Mouse (Mus musculus): Measurements from ENCODE around the gene Fastkd5. TPM values are rescaled to one million over a fixed set of nuclear protein-coding genes. Genes with fewer than 3 reads are reported as not detected.
"Not testable (repeated sequence)": the region's sequence is repeated elsewhere in the genome, so short reads cannot be mapped to it uniquely, and the experiment has no call there.

The Fastkd5 gene
- 1 to 10 TPM; 8.8 to 9.5 TPM for total RNA-seq (2021)

DNA sequence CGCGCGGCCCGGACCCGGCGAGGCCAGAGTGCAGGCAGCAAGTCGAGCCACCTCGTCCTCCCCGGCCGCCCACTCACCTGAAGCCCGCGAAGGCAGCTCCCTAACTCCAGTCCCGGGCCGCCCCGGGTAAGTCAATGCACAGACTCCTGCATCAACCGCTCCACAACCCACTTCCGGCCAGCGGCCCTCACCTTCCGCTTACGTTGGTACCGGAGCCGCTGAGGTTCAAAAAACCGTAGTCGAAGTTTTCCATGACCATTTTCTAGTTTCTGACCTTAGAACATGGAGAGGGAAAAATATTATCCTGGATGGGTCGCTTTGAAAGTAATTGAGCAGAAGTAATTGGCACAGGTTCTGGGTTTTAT is at the start of gene Fastkd5, which contains the start of gene Ubox5:
Gene Fastkd5 (minus strand): TSS at position 189 of the 365 bp plus-strand sequence.
Gene Ubox5 (minus strand): TSS at position 200 of the 365 bp plus-strand sequence.
- intact Hi-C loops (cut with DNase I) = no loop called here
- DNase-seq = peak; percentile 95 to 97

DNA sequence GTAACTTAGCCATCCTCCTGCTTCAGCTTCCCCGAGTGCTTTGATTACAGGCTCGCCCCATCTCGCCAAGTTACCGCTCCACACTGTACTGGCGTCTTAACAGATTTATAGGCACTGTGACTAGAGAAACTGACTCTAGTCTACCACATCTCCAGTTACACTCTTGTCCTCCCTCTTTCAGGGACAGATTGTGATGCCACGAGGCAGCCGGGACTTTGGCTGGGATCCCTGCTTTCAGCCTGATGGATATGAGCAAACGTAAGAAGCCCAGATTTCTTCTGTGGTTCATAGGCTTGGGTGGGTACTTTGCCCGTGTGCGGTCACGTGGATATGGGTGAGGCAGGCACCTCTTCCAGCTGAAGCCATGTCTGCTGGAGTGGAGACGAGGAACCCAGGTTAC is 49.3 kb upstream of the Fastkd5 start:
- intact Hi-C loops (cut with DNase I) = no loop called here
- DNase-seq = no peak

- no peak for DNase-seq
- intact Hi-C loops (cut with DNase I) = no loop called here
These were observed 47.4 kb upstream of the Fastkd5 start for GRCm38 (mm10) chr2:130677211-130677610.

- DNase-seq = peak; percentile 90
- intact Hi-C loops (cut with DNase I) = no loop called here
These were observed 37.7 kb upstream of the Fastkd5 start, which contains the start of gene Itpa for GRCm38 (mm10) chr2:130667559-130667958. TSS of gene Itpa (plus strand) at chr2:130667610.

DNA sequence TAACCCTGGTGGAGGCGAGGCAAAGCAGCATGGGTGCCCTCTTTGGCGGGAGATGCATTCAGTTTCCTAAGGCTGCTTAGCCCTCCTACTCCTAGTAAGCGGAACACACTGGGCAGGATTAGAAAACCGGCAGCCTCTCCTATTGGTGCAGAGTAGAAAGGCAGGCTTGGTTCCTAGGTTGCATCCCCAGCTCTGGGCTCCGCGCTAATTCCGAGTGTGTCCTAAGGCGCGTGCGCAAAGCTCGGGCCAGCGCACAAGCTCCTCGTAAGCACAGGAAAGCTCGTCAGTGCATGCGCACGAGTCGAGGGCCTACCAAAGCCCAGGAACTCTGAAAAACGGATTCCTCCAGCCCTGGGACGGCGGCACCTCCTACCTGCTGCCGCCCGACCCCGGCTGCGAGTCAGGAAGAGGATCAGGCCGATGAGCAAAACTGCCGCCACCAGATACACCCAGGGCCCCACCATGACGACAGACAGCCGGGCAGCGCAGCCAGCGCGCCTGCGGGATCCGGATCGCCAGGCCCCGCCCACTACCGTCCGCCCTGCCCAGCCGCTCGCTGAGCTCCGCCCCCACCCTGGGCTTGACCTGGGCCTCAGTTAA is 34.4 kb upstream of the Fastkd5 start, which contains the start of gene Ddrgk1:
Gene Ddrgk1 (minus strand): TSS at position 558 of the 600 bp plus-strand sequence.
- intact Hi-C loops (cut with DNase I) = no loop called here
- peak; percentile 94 to 95 for DNase-seq

GRCm38 (mm10) chr2:130663342-130663741 is 33.5 kb upstream of the Fastkd5 start:
- intact Hi-C loops (cut with DNase I) = no loop called here
- DNase-seq = no peak

GRCm38 (mm10) chr2:130658530-130658929 is 28.7 kb upstream of the Fastkd5 start:
- no peak for DNase-seq
- intact Hi-C loops (cut with DNase I) = no loop called here

GRCm38 (mm10) chr2:130657541-130657940 is 27.7 kb upstream of the Fastkd5 start:
- intact Hi-C loops (cut with DNase I) = no loop called here
- no peak for DNase-seq

DNA sequence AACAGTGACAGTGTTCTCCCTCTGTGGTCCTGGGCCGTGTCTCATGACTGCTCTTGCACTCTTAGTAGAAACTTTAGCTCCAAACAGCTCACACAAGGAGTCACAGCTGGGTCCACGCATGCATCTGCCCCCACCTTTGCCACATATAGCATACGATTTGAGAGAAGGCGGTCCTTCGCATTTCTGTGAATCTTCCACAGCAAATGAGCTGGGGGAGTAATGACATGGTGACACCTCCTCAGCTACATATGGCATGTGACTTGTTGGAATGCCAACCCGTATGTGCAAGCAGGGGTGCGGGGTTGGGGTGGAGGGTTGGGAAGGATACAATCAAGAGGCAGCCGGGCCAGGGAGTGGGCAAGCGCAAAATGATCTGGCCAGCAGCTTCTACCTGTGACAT is 26.7 kb upstream of the Fastkd5 start:
- intact Hi-C loops (cut with DNase I) = no loop called here
- no peak for DNase-seq

DNA sequence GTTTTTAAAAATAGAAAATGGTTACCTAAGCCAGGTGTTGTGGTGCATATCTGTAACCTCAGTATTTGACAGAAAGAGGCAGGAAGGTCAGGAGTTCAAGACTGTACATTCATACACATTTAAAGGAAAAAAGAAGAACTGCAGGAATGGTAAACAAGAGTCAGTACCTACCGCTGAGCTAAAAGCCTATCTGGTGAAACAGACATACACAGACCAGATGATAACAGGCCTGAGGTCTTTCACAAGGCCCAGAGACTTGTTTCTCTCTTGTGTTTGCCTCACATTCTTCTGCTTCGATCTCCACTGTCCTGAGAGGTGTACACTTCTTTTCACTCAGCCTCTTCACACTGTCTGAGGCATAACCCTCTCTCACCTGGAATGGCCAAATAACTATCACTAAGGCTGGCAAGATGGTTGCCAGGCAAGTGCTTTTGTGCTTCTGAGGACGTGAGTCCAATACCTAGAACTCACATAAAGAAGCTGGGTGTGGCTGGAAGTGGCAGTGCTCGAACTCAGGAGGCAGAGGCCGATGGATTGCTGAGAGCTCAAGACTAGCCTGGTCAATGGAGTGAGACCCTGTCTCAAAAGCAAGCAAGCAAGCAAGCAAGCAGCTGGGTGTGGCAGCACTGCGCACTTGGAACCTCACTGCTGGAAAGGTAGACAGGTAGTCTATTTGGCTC is 26.0 kb upstream of the Fastkd5 start:
- intact Hi-C loops (cut with DNase I) = no loop called here
- DNase-seq = no peak

GRCm38 (mm10) chr2:130653760-130654159 is 23.9 kb upstream of the Fastkd5 start:
- no peak for DNase-seq
- intact Hi-C loops (cut with DNase I) = no loop called here

GRCm38 (mm10) chr2:130653303-130653702 is 23.5 kb upstream of the Fastkd5 start:
- no peak for DNase-seq
- intact Hi-C loops (cut with DNase I) = no loop called here

DNA sequence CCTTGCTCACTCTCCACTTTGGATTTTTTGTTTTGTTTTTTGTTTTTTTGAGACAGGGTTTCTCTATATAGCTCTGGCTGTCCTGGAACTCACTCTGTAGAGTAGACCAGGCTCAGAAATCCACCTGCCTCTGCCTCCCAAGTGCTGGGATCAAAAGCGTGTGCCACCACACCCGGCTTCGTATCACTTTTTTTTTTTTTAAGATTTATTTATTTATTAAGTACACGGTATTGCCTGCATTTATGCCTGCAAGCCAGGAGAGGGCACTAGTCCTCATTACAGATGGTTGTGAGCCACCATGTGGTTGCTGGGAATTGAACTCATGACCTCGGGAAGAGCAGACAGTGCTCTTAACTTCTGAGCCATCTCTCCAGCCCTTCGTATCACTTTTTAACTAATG is 19.2 kb upstream of the Fastkd5 start:
- intact Hi-C loops (cut with DNase I); DNase-seq: not testable (repeated sequence)

DNA sequence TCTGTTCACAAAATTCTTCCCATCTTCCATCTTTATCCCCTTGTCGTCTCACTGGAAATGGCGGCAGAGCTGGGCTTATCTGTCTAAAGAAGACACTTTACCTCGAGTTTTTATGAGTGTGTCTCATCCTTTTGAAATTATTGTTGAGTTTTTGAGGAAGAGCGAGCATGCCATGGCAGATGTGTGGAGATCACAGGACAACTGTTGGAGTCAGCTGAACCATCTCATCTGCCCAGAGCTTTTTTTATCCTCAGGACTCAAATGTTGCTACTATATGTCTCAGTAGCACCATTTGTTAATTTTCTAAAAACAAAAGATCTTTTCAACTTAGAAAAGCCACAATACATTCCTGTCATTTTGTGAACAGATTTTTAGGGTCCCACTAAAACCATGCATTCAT is 15.4 kb upstream of the Fastkd5 start:
- intact Hi-C loops (cut with DNase I) = no loop called here
- DNase-seq = no peak

DNA sequence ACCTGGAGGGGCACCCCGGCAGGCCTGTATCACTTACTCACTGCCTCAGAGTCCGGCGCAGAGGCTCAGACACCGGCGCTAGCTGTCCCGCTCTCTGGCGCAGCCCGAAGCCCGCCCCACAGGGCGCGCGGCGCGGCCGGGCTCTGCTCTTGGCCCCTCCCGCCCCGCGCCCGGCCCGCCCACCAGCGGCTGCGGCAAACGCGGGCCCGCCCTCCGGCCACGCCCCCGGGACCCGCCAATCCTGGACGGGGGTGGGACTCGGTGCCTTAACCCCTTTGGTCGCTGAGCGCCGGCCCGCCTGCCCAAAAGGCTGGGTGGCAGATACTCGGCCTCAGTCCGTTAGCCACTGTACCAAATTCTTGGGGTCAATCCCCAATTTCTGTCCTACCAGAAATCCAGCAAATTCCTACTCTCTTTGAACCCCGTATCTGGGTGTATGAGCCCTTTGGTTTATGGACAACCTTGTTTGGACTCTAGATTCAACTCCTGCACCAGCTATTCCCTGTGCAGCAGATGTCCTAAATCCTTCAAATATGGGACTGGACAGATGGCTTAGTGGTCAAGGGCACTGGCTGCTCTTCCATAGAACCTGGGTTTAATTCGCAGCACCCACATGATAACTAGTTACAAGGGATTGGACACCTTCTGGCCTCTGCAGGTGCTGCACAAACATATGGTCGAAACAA is 13.0 kb upstream of the Fastkd5 start, which contains the start of gene Lzts3:
Gene Lzts3 (minus strand): TSS at position 120 of the 686 bp plus-strand sequence.
- intact Hi-C loops (cut with DNase I) = no loop called here
- peak; percentile 94 to 95 for DNase-seq

- no peak for DNase-seq
- intact Hi-C loops (cut with DNase I) = no loop called here
These were observed 12.4 kb upstream of the Fastkd5 start for GRCm38 (mm10) chr2:130642197-130642660.

DNA sequence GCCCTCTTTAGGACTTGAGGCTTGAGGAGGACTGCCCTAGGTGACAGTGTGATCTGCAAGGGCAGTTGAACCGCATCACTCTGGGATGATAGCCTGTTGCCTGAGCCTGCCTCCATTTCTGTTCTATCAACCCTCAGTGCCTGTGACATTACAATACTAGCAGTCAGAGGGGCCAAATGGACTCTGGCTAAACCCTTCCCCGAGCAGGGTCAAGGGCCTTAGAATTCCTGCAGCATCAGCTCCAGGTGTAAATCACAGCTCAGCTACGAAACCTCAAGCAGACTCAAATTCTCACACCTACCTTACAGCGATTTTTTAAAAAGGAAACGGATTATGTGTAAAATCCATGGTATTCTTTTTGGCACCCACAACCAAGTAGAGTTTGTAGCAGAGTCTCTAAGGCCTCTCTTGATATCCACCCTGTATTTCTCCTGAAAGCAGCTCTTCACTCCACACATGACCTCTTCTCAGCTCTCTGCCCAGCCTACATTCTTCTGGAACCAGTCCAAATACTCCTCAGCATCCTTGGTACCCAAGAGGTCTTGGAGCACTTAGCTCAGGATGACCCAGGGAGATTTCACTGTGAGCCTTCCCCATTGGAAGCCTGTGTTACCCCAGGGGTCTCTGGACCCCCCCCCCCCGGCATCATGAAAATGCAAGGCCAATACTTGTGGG is 11.7 kb upstream of the Fastkd5 start:
- no peak for DNase-seq
- intact Hi-C loops (cut with DNase I) = no loop called here

DNA sequence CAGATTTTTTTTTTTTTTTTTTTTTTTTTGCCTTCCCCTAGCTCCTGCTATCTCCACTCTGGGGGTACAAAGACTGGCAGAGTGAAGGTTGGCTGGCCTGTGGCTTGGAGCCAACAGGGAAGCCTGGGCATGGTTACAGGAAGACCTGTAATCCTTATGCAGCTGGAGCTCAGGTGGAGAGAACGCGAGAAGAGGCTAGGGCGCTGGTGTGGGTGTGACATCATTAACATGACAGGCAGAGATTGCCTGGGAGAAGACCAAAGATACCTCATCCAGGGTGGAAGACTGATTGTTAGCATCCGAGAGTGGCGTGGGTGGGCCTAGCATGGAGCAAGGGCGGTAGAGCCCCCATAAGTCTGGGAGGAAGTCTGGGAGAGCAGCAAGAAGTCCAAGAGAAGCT is 9.4 kb upstream of the Fastkd5 start:
- DNase-seq = no peak
- intact Hi-C loops (cut with DNase I) = no loop called here

GRCm38 (mm10) chr2:130638101-130638611 is 8.3 kb upstream of the Fastkd5 start:
- no peak for DNase-seq
- intact Hi-C loops (cut with DNase I) = no loop called here

DNA sequence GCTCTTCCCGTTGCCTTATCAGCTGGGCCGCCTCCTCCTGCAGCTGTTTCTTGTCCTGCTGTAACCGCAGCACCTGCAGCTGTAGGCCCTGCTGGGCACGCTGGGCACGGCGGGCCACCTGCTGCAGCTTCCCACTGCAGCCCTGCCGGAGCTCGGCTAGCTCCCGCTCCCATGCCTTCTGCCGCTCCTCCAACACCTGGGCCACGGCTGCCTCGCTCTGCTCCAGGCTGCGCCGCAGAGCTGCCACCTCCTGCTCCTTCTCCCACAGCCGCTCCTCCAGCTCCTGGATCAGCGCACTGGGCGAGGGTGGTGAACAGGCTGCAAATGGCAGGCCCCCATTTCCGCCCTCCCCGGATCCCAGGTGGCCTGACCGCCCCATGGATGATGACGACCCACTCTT is 6.0 kb upstream of the Fastkd5 start:
- no peak for DNase-seq

More for the DNA sequence above, 6.0 kb upstream of the Fastkd5 start:
- intact Hi-C loops (cut with DNase I) = no loop called here
